Mouse (Mus musculus) myocyte (in vitro differentiated cells): ENCODE data around the gene Disc1.

Source experiments
- MAX ChIP-seq: IDR thresholded peaks from one replicate; pipeline ENCODE4 v1.6.1; 2011; ENCODE audit warnings: low read depth, mild to moderate bottlenecking, control low read depth
- POLR2A ChIP-seq: IDR thresholded peaks from one replicate; pipeline ENCODE4 v1.6.1; 2011; ENCODE audit warnings: low read depth, mild to moderate bottlenecking, control low read depth, moderate library complexity; ENCODE audit not compliant: insufficient read length
- SRF ChIP-seq: IDR thresholded peaks from one replicate; pipeline ENCODE4 v1.6.1; 2011; ENCODE audit warnings: low read depth; ENCODE audit not compliant: control insufficient read depth, insufficient read length
- USF1 ChIP-seq: IDR thresholded peaks from one replicate; pipeline ENCODE4 v1.6.1; 2011; ENCODE audit warnings: low read depth, mild to moderate bottlenecking, control low read depth, moderate library complexity

- TF ChIP-seq MAX = no peak
- TF ChIP-seq POLR2A = no peak
- no peak for TF ChIP-seq SRF
- no peak for TF ChIP-seq USF1
Measured at GRCm38 (mm10) chr8:125277071-125277682, 223.2 kb downstream of the Disc1 start.
